Mouse (Mus musculus): ENCODE data around the gene Dedd. TPM values are rescaled to one million over a fixed set of nuclear protein-coding genes. Genes with fewer than 3 reads are reported as not detected.

Gene Dedd
- total RNA-seq, 2 experiments from 2014 or later: 12.1 to 23.6 TPM

GRCm38 (mm10) chr1:171358421-171358820 lies 29.5 kb downstream of the Dedd start:
- ATAC-seq (ENCODE audit: poor library complexity, severe bottlenecking): peak; percentile 34

DNA sequence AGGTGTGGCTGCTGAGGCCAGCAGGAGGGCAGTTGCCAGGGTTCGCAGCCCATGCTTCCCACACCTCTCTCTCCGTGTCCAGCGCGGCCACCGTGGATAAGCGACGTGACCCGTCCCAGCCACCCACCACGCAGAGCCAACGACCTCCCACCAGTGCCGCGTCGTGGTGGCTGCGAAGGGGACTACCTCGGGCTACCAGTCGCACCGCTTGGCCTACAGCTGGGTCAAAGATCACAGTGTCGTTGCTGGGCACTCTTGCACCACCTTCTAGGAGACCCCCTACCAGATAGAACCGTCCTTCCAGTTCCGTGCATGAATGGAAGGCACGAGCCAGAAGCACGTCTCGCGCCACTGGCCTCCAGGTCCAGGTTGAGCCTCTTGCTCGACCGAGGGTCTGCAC lies 31.3 kb downstream of the Dedd start:
- ATAC-seq (ENCODE audit: poor library complexity, severe bottlenecking): peak; percentile 2; the same call in 1 of the 2 replicates

GRCm38 (mm10) chr1:171360656-171361055 lies 31.7 kb downstream of the Dedd start, which contains the start of gene Klhdc9:
Klhdc9 (minus strand) TSS chr1:171360798.
- peak; percentile 84 for ATAC-seq (ENCODE audit: poor library complexity, severe bottlenecking)

GRCm38 (mm10) chr1:171361106-171362103 lies 32.5 kb downstream of the Dedd start:
- peak; percentile 76 for ATAC-seq (ENCODE audit: poor library complexity, severe bottlenecking)

DNA sequence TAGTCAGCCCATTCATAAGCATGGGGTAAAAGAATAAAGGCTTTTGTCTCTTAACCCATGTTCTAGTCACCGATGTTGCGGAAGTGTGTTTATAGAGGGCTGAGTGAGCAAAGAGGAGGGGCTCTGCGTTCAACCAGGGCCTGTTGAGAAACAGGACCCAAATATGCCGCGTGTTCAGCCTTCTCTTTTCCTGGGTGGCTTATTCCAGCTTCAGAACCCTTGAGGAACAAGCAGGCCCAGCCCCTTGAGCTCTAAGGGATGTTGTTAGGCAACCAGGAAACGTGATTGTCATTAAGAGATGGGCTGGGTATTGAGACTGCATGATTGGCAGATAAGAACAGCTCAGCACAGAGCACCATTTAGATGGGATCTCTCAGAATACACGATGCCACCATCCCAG lies 37.0 kb downstream of the Dedd start:
- ATAC-seq (ENCODE audit: poor library complexity, severe bottlenecking): peak; percentile 65

DNA sequence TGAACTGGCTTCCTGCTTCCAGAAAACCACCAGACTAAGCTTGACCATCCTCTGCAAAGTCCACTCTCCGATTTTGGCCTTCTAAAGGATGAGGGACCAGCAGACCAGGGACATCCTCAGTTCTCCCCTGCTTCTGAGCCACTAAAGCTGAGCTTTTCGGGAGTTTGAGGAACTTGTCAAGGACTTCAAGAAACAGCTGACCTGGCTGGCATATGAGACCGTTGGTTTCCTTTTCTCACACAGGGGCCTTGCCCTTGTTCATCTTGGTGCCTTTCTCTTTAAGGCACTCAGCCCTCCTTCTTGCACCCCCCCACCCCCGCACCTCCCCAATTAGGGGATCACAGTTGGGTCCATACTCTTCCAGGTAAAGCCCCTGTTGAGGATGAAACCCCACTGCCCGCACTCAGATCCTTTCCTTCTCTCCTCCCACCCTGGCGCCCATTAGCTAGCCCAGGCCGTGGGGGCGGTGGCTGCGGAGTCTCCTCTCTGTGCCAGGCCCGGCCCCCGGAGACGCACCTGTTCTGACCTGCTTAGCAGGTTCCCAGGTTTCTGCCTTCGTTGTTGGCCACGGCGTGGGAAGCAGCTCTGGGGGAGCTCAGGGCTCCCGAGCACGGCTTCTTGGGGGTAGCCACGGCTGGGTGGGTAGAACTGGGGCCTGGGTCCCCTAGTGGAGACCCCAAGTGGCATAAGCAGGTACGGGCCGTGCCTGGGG lies 41.1 kb downstream of the Dedd start, which contains the start of gene Nectin4:
Gene Nectin4 (plus strand): TSS at position 255 of the 712 bp plus-strand sequence.
- peak; percentile 64 for ATAC-seq (ENCODE audit: poor library complexity, severe bottlenecking)

GRCm38 (mm10) chr1:171372880-171373279 lies 43.9 kb downstream of the Dedd start:
- ATAC-seq (ENCODE audit: poor library complexity, severe bottlenecking): no peak

GRCm38 (mm10) chr1:171373946-171374345 lies 45.0 kb downstream of the Dedd start:
- ATAC-seq (ENCODE audit: poor library complexity, severe bottlenecking): no peak

- ATAC-seq (ENCODE audit: poor library complexity, severe bottlenecking): peak; percentile 73
Observed at GRCm38 (mm10) chr1:171375646-171376097, 46.7 kb downstream of the Dedd start.

- no peak for ATAC-seq (ENCODE audit: poor library complexity, severe bottlenecking)
Observed at GRCm38 (mm10) chr1:171378298-171378697, 49.4 kb downstream of the Dedd start.

- ATAC-seq (ENCODE audit: poor library complexity, severe bottlenecking): peak; percentile 89
Observed at GRCm38 (mm10) chr1:171379935-171380599, 51.1 kb downstream of the Dedd start.

DNA sequence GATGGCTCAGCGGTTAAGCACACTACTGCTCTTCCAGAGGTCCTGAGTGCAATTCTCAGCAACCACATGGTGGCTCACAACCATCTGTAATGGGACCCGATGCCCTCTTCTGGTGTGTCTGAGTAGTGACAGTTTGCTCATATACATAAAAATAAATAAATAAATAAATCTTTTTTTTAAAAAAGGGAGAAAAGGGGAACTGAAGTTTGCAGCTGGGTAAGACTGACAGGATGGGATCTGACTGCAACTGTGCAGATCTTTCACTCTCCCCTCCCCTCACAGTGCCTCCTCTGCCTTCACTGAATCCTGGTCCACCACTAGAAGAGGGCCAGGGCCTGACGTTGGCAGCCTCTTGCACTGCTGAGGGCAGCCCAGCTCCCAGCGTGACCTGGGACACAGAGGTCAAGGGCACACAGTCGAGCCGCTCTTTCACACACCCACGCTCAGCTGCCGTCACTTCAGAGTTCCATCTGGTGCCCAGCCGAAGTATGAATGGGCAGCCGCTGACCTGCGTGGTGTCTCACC lies 53.2 kb downstream of the Dedd start:
- no peak for ATAC-seq (ENCODE audit: poor library complexity, severe bottlenecking)

DNA sequence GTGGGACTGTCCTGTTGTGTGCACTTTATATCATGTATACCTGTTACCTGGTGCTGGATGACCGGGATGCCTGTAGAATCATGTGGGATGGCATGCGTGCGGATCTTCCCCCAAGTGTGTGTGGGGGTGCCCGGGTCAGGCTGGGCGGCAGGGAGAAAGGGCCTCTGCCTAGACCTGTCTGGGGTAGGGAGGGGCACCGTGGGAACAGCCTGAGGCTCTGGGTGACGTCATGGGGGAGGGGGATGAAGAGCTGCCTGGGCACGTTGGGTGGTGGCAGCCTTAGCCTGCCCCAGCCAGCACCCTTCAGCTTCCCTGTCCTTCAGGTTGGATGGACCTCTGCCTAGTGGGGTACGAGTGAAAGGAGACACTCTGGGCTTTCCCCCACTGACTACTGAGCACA lies 55.4 kb downstream of the Dedd start:
- ATAC-seq (ENCODE audit: poor library complexity, severe bottlenecking): no peak

DNA sequence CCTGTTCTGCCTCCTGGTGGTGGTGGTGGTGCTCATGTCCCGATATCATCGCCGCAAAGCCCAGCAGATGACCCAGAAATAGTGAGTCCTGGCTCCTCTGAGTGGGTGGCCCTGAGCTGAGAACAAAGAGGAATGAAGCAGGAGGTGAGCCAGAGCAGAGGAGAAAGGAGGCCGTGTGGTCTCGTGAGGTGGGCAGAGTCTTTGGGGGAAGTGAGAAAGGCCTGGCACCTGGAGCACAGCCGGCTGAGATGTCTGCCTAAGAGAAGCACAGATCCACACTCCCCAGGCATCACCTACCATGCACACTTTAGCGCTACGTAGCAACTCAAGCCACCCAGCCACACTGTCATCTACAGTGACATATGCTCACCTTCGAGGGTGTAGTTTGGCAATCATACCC lies 56.2 kb downstream of the Dedd start:
- ATAC-seq (ENCODE audit: poor library complexity, severe bottlenecking): no peak

GRCm38 (mm10) chr1:171387099-171387498 lies 58.2 kb downstream of the Dedd start:
- ATAC-seq (ENCODE audit: poor library complexity, severe bottlenecking): no peak

DNA sequence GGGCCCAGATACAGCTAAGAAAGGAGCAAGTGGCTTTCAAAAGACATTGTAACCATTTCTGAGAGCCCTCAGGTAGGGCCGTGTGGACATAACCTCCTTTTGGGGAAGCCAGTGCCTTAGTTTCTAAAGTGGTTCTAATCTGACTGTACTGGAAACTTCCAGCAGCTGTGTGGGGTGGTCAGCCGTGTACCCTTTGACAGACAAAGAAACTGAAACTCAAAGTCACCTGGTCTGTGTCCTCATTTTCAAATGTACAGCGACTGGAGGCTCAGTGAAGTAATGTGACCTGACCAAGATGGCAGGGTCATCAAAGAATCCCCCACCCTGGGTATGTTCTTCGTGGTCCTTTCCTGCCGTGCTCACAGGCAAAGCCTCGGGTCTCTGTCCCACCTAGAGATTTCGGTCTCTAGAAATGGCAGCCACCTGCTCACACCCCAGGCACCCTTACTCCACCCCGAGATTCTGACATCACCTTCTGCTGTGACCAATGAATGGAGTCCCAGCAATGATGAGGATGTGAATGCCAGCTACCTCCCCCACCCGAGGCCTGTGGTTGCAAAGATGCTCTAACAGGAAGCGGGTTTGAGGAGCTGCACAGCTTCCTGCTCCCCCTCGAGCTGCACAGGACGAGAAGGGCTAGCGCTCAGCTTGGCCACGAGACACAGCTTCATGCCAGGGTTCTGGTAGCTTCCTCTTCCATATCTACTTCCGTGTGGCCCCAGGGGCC lies 59.6 kb downstream of the Dedd start, which contains the start of gene Arhgap30:
Gene Arhgap30 (plus strand): TSS at position 579 of the 727 bp plus-strand sequence.
- peak; percentile 81 for ATAC-seq (ENCODE audit: poor library complexity, severe bottlenecking)

DNA sequence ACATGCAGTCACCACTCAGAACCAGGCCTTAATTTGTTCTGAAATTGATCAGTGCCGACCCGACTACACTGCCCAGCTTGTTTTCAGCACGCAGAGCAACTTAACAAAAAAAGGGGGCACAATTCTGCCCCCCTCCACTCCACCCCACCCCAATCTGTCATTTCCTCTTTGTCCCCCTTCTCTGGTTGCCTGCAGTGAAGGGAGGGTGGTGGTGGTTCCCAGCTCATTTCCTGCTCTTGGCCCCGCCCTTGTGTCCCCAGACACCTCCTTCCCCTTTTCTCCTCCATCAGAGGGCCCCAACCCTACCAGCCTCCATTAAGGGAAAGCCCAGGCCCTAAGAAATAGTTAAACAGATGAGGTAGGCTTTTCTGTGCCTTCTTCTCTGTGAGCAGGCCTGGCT lies 61.2 kb downstream of the Dedd start:
- ATAC-seq (ENCODE audit: poor library complexity, severe bottlenecking): peak; percentile 70

All from megakaryocyte, adult 5-6 weeks (primary cell).